Mouse (Mus musculus): ENCODE results near the gene AI481877.

GRCm38 (mm10) chr4:59156897-59157592 is 18.3 kb upstream of the AI481877 start:
- no peak for TF ChIP-seq POLR2A (IDR thresholded peaks at IDR 0.05; ENCODE audit: borderline replicate concordance, extremely low read depth, insufficient read depth, insufficient read length, poor library complexity, severe bottlenecking)
- TF ChIP-seq CTCF (IDR thresholded peaks at IDR 0.05; ENCODE audit: borderline replicate concordance, extremely low read depth, insufficient read depth, insufficient read length), result no peak
